Mouse (Mus musculus): ENCODE results near the gene Klhdc3. TPM values are rescaled to one million over a fixed set of nuclear protein-coding genes. Genes with fewer than 3 reads are reported as not detected.

Gene Klhdc3
- total and polyA plus RNA-seq, 3 experiments: 19.5 to 126 (median 72.3) TPM

DNA sequence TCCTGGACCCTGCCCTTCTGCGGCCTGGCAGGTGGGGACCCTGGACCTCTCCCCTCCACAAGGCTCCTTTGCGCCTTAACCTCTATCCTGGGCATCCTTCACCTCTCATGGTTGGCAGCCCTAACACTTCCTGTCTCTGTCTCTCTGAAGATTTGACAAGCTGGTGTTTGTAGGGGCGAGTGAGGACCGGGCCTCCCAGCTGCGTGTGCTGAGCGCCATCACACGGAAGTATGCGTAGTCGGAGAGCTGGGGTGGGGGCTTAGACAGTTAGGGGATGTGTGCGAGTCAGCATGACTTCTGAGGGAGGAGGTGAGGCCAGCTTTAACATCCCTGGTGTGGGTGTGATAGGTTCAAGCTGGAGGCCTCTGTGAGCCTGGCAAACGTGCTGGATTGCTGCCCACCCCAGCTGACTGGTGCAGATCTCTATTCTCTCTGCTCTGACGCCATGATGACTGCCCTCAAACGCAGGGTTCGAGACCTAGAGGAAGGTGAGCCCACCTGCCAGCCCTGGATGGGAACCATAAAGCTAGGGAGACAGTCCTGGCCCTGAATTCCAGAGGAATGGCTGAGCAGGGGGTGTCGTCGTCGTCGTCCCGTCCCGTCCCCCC lies 43.9 kb upstream of the Klhdc3 start:
- H3K4me3 ChIP-seq (replicated peaks in 1 of 3; ENCODE audit: low read depth in 2 of 3, low read length in 2 of 3, poor library complexity in 1 of 3): no peak overlapping the region
- peaks cover 46 to 80% of the 10 kb centered on the region in 2 experiments for H3K36me3 ChIP-seq (replicated peaks in 1 of 2; ENCODE audit: control insufficient read depth in 1 of 2, insufficient read depth in 1 of 2, low read length in 1 of 2)
- no peaks in the 10 kb centered on the region for H3K79me2 ChIP-seq (replicated peaks; ENCODE audit: control insufficient read depth, extremely low read depth, insufficient read depth, poor library complexity, severe bottlenecking)
- DNase-seq (ENCODE audit: extremely low read depth): no peak
- no peak for TF ChIP-seq SMC3 (IDR thresholded peaks at IDR 0.05; ENCODE audit: low read depth, low read length)
- TF ChIP-seq ETS1 (conservative IDR thresholded peaks at IDR 0.05; ENCODE audit: low read depth, low read length): no peak
- no peak for TF ChIP-seq MAX (IDR thresholded peaks at IDR 0.05; ENCODE audit: low read length)
- no peak for TF ChIP-seq HCFC1 (IDR thresholded peaks at IDR 0.05; ENCODE audit: low read depth, low read length)
- in situ Hi-C loops (cut with MboI; ENCODE audit: low pct_ligation_motif_present, low pct_unique_long_range_greater_than_20kb, low sequenced_read_pairs) (no loop called here), dilution Hi-C loops (cut with MboI; ENCODE audit: extremely low pct_ligation_motif_present, extremely low pct_unique_long_range_greater_than_20kb, low sequenced_read_pairs) (no loop called here)
- no peak overlapping the region for H3K9ac ChIP-seq (ENCODE audit: insufficient read depth, low read depth)
- H3K27ac ChIP-seq (ENCODE audit: insufficient read depth, low read depth): no peak overlapping the region
- peaks cover 6 to 11% of the 10 kb centered on the region in 2 experiments for H3K4me1 ChIP-seq (ENCODE audit: control insufficient read depth in 1 of 2, insufficient read depth in 2 of 2)
- H3K27me3 ChIP-seq (replicated peaks): no peaks in the 10 kb centered on the region
- H3K9me3 ChIP-seq (replicated peaks; ENCODE audit: low read length): no peaks in the 10 kb centered on the region
- H3K4me2 ChIP-seq (ENCODE audit: insufficient read depth, low read depth, poor library complexity, severe bottlenecking): no peak overlapping the region

DNA sequence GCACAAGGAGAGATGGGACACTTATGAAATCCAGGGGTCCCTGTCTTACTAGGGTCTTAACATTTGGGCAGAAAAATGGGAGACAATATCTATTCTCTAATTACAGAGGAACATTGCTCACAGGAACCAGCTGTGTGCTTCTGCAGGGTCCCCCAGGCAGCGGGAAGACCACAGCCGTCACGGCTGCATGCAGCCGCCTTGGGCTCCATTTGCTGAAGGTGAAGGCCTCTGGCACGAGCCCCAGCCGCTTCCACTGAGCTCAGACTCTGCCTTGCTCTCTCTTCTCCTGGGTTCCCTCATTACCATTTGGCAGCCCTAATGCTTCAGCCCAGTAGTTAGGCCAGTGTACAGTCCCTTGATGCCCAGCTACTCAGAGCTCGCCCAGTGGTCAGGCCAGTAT lies 40.4 kb upstream of the Klhdc3 start:
- Histone ChIP-seq H3K79me2 (replicated peaks; ENCODE audit: control insufficient read depth, extremely low read depth, insufficient read depth, poor library complexity, severe bottlenecking) (no peaks in the 10 kb centered on the region), H3K4me2 (ENCODE audit: insufficient read depth, low read depth, poor library complexity, severe bottlenecking) (no peak overlapping the region), H3K36me3 (replicated peaks in 1 of 2; ENCODE audit: control insufficient read depth in 1 of 2, insufficient read depth in 1 of 2, low read length in 1 of 2) (peaks cover 43 to 85% of the 10 kb centered on the region in 2 experiments), H3K27ac (ENCODE audit: insufficient read depth, low read depth) (no peak overlapping the region), H3K9me3 (replicated peaks; ENCODE audit: low read length) (no peaks in the 10 kb centered on the region), H3K9ac (ENCODE audit: insufficient read depth, low read depth) (no peak overlapping the region), H3K27me3 (replicated peaks) (no peaks in the 10 kb centered on the region), H3K4me1 (ENCODE audit: control insufficient read depth in 1 of 2, insufficient read depth in 2 of 2) (peaks cover 6 to 11% of the 10 kb centered on the region in 2 experiments), H3K4me3 (replicated peaks in 1 of 3; ENCODE audit: low read depth in 2 of 3, low read length in 2 of 3, poor library complexity in 1 of 3) (no peak overlapping the region)
- no peak for DNase-seq (ENCODE audit: extremely low read depth)
- in situ Hi-C loops (cut with MboI; ENCODE audit: low pct_ligation_motif_present, low pct_unique_long_range_greater_than_20kb, low sequenced_read_pairs): no loop called here
- TF ChIP-seq TCF12 (IDR thresholded peaks at IDR 0.05; ENCODE audit: low read depth, low read length) (no peak), NRF1 (IDR thresholded peaks at IDR 0.05; ENCODE audit: low read depth, low read length) (no peak), PAX5 (IDR thresholded peaks at IDR 0.05; ENCODE audit: low read length) (no peak), RCOR1 (conservative IDR thresholded peaks at IDR 0.05; ENCODE audit: low read depth, low read length) (no peak)
- dilution Hi-C loops (cut with MboI; ENCODE audit: extremely low pct_ligation_motif_present, extremely low pct_unique_long_range_greater_than_20kb, low sequenced_read_pairs): no loop called here

DNA sequence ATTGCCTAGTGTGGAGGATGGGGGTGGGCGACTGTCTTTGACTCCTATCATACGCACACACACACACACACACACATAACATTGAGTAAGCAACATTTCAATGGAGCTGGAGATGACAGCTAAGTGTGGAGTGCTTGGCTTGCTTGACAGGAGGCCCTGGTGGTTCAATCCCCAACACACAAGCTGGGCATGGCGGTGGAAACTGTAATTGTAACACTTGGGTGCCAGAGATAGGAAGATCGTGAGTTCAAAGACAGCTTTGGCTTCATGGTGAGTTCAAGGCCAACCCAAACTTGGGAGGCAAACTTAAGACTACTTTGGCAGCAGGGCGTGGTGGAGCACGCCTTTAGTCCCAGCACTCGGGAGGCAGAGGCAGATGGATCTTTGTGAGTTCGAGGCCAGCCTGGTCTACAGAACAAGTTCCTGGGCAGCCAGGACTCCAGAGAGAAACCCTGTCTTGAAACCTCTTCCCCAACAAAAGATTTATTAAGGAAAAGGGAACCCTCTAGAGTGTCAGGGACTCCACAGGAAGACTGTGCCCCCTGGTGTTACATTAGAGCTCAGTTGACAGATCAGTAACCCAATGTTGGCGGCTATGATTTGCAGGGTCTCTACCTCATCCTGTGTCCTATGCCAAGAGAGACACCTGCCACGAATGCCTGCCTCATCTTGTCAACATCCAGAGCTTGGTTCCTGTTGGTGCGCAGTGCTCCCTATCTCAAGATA lies 34.2 kb upstream of the Klhdc3 start:
- DNase-seq (ENCODE audit: extremely low read depth): no peak
- Histone ChIP-seq H3K36me3 (replicated peaks in 1 of 2; ENCODE audit: control insufficient read depth in 1 of 2, insufficient read depth in 1 of 2, low read length in 1 of 2) (peaks cover 17 to 55% of the 10 kb centered on the region in 2 experiments), H3K27me3 (replicated peaks) (no peaks in the 10 kb centered on the region), H3K9ac (ENCODE audit: insufficient read depth, low read depth) (no peak overlapping the region), H3K27ac (ENCODE audit: insufficient read depth, low read depth) (no peak overlapping the region), H3K4me3 (replicated peaks in 1 of 3; ENCODE audit: low read depth in 2 of 3, low read length in 2 of 3, poor library complexity in 1 of 3) (no peak overlapping the region), H3K79me2 (replicated peaks; ENCODE audit: control insufficient read depth, extremely low read depth, insufficient read depth, poor library complexity, severe bottlenecking) (peaks cover 19% of the 10 kb centered on the region), H3K4me1 (ENCODE audit: control insufficient read depth in 1 of 2, insufficient read depth in 2 of 2) (peaks cover 6 to 18% of the 10 kb centered on the region in 2 experiments), H3K9me3 (replicated peaks; ENCODE audit: low read length) (peaks cover 5% of the 10 kb centered on the region), H3K4me2 (ENCODE audit: insufficient read depth, low read depth, poor library complexity, severe bottlenecking) (no peak overlapping the region)
- in situ Hi-C loops (cut with MboI; ENCODE audit: low pct_ligation_motif_present, low pct_unique_long_range_greater_than_20kb, low sequenced_read_pairs) (loop anchor here (5.0 kb wide), 1 partner anchor 63 kb away; the partner anchor contains the start of gene Cul7), dilution Hi-C loops (cut with MboI; ENCODE audit: extremely low pct_ligation_motif_present, extremely low pct_unique_long_range_greater_than_20kb, low sequenced_read_pairs) (no loop called here)
- TF ChIP-seq ZNF384 (IDR thresholded peaks at IDR 0.05; ENCODE audit: low read depth, low read length) (no peak), ZC3H11A (IDR thresholded peaks at IDR 0.05; ENCODE audit: low read depth, low read length) (no peak), CTCF (conservative IDR thresholded peaks at IDR 0.05 in 1 of 2, IDR thresholded peaks at IDR 0.05 in 1 of 2; ENCODE audit: low read depth in 2 of 2, low read length in 2 of 2) (peak in 1 of 2 experiments; percentile 16; a peak in 1 of 4 replicates)

Measured in CH12.LX (cell line).